Mouse (Mus musculus) ES-Bruce4 (cell line): ENCODE measurements around the gene Retreg3. TPM values are rescaled to one million over a fixed set of nuclear protein-coding genes. Genes with fewer than 3 reads are reported as not detected.

Experiments used
- H3K27ac ChIP-seq: 2 replicates; pipeline ENCODE4 v1.5.1; 2012; ENCODE audit warnings: low read length, inconsistent platforms; ENCODE audit not compliant: insufficient read depth
- H3K27me3 ChIP-seq: 2 replicates; pipeline ENCODE4 v1.6.1; 2012; ENCODE audit warnings: mild to moderate bottlenecking, low read length, inconsistent platforms; ENCODE audit not compliant: control insufficient read depth, poor library complexity, insufficient read depth, severe bottlenecking
- H3K36me3 ChIP-seq: 2 replicates; pipeline ENCODE4 v1.6.1; 2012; ENCODE audit warnings: inconsistent platforms, mild to moderate bottlenecking, low read length, moderate library complexity; ENCODE audit not compliant: control insufficient read depth, poor library complexity, insufficient read depth, severe bottlenecking
- H3K4me1 ChIP-seq: one replicate; pipeline ENCODE4 v1.8.1; 2011; ENCODE audit warnings: low read length; ENCODE audit not compliant: control insufficient read depth, insufficient read depth
- H3K4me3 ChIP-seq: 2 replicates; pipeline ENCODE4 v1.5.1; 2011; ENCODE audit warnings: low read depth, mild to moderate bottlenecking, low read length
- H3K9ac ChIP-seq: 2 replicates; pipeline ENCODE4 v1.6.1; 2012; ENCODE audit warnings: low read depth, mild to moderate bottlenecking, inconsistent platforms; ENCODE audit not compliant: poor library complexity, severe bottlenecking
- H3K9me3 ChIP-seq: replicated peaks from 2 replicates; pipeline ENCODE4 v1.6.1; 2012; ENCODE audit warnings: mild to moderate bottlenecking, low read length, inconsistent platforms; ENCODE audit not compliant: control insufficient read depth, poor library complexity, insufficient read depth, severe bottlenecking
- CTCF ChIP-seq: IDR thresholded peaks from one replicate; pipeline ENCODE4 v1.8.1; 2011; ENCODE audit warnings: low read depth, low read length
- EP300 ChIP-seq: IDR thresholded peaks from 2 replicates; pipeline ENCODE4 v1.6.1; 2011; ENCODE audit warnings: low read depth, low read length; ENCODE audit not compliant: insufficient read depth
- POLR2A ChIP-seq: IDR thresholded peaks from one replicate; pipeline ENCODE4 v1.8.1; 2011; ENCODE audit warnings: low read length; ENCODE audit not compliant: insufficient read depth
- polyA plus RNA-seq: library from polyadenylated mRNA; stranded (reverse); fragments of >200 nt; gene quantifications from 2 replicates; pipeline ENCODE4 v1.2.4, GENCODE M21; 2011; ENCODE audit warnings: low read depth; ENCODE audit not compliant: missing spikeins, insufficient read depth, insufficient read length

The Retreg3 gene
- polyA plus RNA-seq, 1 experiment = 32.3 TPM

DNA sequence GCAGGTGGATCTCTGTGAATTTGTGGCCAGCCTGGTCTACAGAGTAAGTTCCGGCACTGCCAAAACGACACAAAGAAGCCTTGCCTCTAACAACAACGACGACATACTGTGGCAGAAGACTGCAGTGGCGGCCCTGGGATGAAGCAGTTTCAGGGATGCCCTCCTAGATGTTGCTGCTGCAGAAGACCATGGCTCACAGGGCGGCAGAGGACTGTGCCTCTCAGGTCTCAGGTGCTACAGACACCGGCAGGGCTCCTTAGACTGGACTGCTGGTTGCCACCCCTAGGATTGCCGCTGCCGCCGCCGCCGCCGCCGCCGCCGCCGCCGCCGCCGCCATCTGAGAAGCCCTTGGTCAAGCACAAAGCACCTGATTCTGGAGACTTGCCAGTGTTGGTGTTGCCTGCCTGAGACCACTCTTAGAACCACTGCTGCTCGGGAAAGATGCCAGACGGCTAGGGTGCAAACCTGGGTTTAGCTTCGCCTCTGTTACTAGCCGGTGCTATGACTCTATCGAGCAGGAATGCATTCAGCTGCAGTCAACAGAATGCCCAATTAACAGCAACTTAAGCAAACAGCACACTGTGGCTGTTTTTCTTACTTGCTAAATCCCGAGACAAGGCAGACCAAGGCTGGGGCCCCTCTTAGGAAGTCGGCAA is 20.6 kb upstream of the Retreg3 start:
- TF ChIP-seq EP300 = no peak
- no peak for TF ChIP-seq CTCF
- TF ChIP-seq POLR2A = no peak
- no peaks in the 10 kb centered on the region for H3K4me1 ChIP-seq
- H3K9me3 ChIP-seq = no peaks in the 10 kb centered on the region
- peak overlapping the region; percentile 27 for H3K9ac ChIP-seq
- H3K36me3 ChIP-seq = no peaks in the 10 kb centered on the region
- H3K27me3 ChIP-seq = no peaks in the 10 kb centered on the region
- H3K27ac ChIP-seq = no peak overlapping the region
- H3K4me3 ChIP-seq = peak overlapping the region; percentile 52

DNA sequence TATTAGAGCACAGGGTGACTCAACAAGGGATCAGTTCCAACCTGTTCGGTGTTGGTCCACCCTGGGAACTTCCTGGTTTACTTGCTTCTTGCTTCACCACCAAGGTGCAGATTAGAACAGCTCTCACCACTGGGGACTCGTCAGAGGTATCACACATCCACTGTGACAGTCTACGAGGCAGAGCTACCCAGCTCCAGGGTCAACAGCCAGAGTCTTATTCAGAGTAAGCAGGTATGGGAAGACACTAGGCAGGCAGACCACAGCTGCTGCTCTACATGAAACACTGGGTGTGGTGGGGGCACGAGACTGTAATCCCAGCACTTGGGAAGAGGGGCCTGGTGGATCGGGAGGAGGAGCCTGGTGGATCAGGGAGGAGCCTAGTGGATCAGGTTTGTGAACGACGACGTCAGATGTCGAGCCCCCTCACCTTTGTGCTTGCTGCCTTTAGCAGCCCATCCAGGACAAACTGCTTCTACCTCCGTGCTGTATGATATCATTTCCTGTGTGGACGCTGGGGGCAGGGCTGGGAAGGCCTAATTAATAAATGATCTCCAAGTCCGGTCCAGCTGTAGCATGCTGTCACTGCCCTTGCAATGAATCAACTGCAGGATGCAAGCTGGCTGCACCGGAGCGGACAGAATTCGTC is 19.0 kb upstream of the Retreg3 start:
- TF ChIP-seq CTCF (no peak), EP300 (no peak), POLR2A (no peak)
- Histone ChIP-seq H3K9me3 (no peaks in the 10 kb centered on the region), H3K27me3 (no peaks in the 10 kb centered on the region), H3K4me1 (no peaks in the 10 kb centered on the region), H3K36me3 (no peaks in the 10 kb centered on the region), H3K4me3 (peak overlapping the region; percentile 19; the same call in 1 of the 2 replicates), H3K9ac (peak overlapping the region; percentile 35), H3K27ac (no peak overlapping the region)

DNA sequence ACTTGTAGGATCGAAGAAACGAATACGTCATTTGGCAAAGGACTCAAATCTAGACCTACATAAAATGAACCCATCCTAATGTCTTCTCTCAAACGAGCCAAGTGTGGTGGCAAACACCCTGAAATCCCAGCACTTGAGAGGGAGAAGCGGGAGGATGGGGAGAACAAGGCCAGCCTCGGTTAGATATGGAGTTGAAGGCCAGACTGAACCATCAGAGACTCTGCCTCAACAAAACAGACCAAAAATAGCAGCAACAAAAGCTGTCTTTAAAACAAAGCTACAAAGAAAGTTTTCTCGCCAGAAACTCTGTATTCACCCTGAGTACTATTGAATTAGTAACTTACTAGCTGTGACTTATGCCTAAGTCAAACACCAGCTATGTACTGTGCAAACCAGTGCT is 17.3 kb upstream of the Retreg3 start:
- Histone ChIP-seq H3K9me3 (no peaks in the 10 kb centered on the region), H3K9ac (no peak overlapping the region), H3K27ac (no peak overlapping the region), H3K27me3 (no peaks in the 10 kb centered on the region), H3K4me1 (no peaks in the 10 kb centered on the region), H3K4me3 (no peak overlapping the region), H3K36me3 (no peaks in the 10 kb centered on the region)
- TF ChIP-seq POLR2A = no peak
- no peak for TF ChIP-seq EP300
- TF ChIP-seq CTCF = no peak

DNA sequence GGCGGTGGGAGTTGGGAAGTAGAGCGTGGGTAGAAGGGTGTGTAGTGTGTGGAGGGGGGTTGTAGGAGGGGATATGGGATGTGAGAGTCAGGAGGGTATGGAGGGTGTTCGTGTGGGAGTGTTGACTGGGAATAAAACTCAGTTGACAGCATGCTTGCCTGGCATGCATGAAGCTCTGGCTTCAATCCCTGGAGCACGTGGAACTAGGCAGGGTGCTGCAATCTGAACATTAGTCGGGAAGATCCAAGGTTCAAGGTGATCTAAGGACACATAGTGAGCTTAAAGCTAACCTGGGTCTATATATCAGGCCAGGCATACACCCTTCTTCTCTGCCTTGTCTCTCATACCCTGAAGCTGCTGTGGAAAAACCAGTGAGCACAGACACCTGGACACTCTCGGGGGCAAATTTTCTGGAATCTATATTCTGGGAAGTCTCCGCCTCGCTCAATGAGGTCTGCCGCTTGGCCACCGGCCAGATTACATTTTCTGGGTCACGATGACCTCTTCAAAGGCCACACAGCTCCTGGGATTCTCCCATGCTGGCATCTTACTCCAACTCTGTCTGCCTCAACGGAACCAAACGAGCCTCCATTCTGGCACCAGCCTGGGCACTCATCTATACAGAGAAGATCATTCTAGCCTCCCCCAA is 14.6 kb upstream of the Retreg3 start:
- Histone ChIP-seq H3K9me3 (no peaks in the 10 kb centered on the region), H3K27me3 (no peaks in the 10 kb centered on the region), H3K4me3 (no peak overlapping the region), H3K36me3 (no peaks in the 10 kb centered on the region), H3K9ac (no peak overlapping the region), H3K27ac (no peak overlapping the region), H3K4me1 (no peaks in the 10 kb centered on the region)
- TF ChIP-seq EP300 (no peak), CTCF (no peak), POLR2A (no peak)

DNA sequence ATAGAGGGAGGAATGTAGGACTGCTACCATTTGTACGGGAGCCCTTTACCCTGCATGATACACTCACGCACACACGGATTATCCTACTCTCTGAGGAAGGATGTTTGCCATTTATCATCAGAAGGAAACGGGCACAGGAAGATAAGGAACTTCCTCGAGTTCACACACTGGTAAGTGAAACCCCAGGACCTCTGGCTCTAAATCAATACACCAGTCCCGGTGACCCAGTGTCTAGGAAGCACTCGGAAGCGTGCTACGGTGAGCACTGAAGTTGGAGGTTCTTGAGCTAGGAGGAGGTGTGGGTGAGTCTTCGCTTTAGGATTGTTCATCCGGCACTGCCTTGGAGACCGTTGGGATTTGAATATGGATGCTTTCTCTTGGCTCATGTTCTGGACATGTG is 13.3 kb upstream of the Retreg3 start:
- H3K27me3 ChIP-seq = no peaks in the 10 kb centered on the region
- H3K9me3 ChIP-seq = no peaks in the 10 kb centered on the region
- no peak overlapping the region for H3K4me3 ChIP-seq
- no peak overlapping the region for H3K9ac ChIP-seq
- TF ChIP-seq CTCF (no peak), POLR2A (no peak), EP300 (no peak)
- no peak overlapping the region for H3K27ac ChIP-seq
- no peaks in the 10 kb centered on the region for H3K36me3 ChIP-seq
- H3K4me1 ChIP-seq = no peaks in the 10 kb centered on the region

DNA sequence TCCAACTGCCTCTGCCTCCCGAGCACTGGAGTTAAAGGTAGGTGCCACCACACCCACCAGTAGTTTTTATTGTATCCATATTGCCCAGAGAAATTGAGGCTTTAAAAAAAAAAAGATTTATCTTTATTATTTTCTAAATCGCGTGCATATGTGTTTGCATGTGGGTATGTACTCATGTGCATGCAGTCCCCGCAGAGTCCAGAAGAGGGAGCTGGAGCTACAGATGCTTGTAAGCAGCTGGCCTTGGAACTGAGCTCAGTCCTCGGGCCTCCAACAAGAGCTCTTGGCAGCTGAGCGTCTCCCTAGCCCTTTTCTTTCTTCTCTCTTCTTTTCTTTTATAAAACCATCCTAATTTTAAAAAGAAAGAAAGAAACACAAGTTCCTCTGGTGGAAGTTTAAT is 12.0 kb upstream of the Retreg3 start:
- Histone ChIP-seq H3K9me3 (no peaks in the 10 kb centered on the region), H3K9ac (no peak overlapping the region), H3K27ac (no peak overlapping the region), H3K36me3 (no peaks in the 10 kb centered on the region), H3K4me3 (no peak overlapping the region), H3K27me3 (no peaks in the 10 kb centered on the region), H3K4me1 (no peaks in the 10 kb centered on the region)
- TF ChIP-seq CTCF (peak; percentile 65), POLR2A (no peak)
